Mouse (Mus musculus): ENCODE measurements around the gene Ubash3a. TPM values are rescaled to one million over a fixed set of nuclear protein-coding genes. Genes with fewer than 3 reads are reported as not detected.

Ubash3a gene
- total and polyA plus RNA-seq, 3 experiments, result 27.6 to 57.4 (median 30.2) TPM

GRCm38 (mm10) chr17:31267138-31267537 lies 59.5 kb downstream of the Ubash3a start:
- no peak overlapping the region for H3K27ac ChIP-seq (ENCODE audit: control insufficient read depth, low read depth, low read length)
- H3K4me1 ChIP-seq (ENCODE audit: control insufficient read depth in 1 of 2, insufficient read depth in 2 of 2, low read length in 2 of 2), result peaks cover 0 to 11% of the 10 kb centered on the region in 2 experiments; a peak in 2 of 4 replicates
- H3K9ac ChIP-seq (ENCODE audit: control insufficient read depth, low read depth, low read length, poor library complexity, severe bottlenecking), result no peak overlapping the region
- no peaks in the 10 kb centered on the region; a peak in 1 of 4 replicates for H3K27me3 ChIP-seq (ENCODE audit: control insufficient read depth in 1 of 2, insufficient read depth in 2 of 2, low read length in 2 of 2)
- H3K36me3 ChIP-seq (ENCODE audit: control insufficient read depth in 1 of 2, insufficient read depth in 2 of 2, low read length in 2 of 2), result no peaks in the 10 kb centered on the region; a peak in 1 of 4 replicates
- no peak for TF ChIP-seq CTCF (IDR thresholded peaks at IDR 0.05 in 2 of 3, conservative IDR thresholded peaks at IDR 0.05 in 1 of 3; ENCODE audit: control insufficient read depth in 1 of 3, insufficient read depth in 1 of 3, low read depth in 2 of 3, low read length in 3 of 3, poor library complexity in 1 of 3, severe bottlenecking in 1 of 3)
- TF ChIP-seq GATA1 (IDR thresholded peaks at IDR 0.05; ENCODE audit: low read depth, low read length), result no peak
- no peak for TF ChIP-seq RAD21 (IDR thresholded peaks at IDR 0.05; ENCODE audit: low read depth, low read length)
- TF ChIP-seq MAFK (IDR thresholded peaks at IDR 0.05; ENCODE audit: borderline replicate concordance, low read depth, low read length), result no peak
- TF ChIP-seq KAT2A (conservative IDR thresholded peaks at IDR 0.05; ENCODE audit: low read depth, low read length), result no peak
- TF ChIP-seq TAL1 (IDR thresholded peaks at IDR 0.05; ENCODE audit: low read length), result no peak
- no peak for TF ChIP-seq CHD1 (IDR thresholded peaks at IDR 0.05; ENCODE audit: low read depth, low read length)
- TF ChIP-seq MXI1 (IDR thresholded peaks at IDR 0.05; ENCODE audit: low read depth, low read length), result no peak
- no peak for TF ChIP-seq JUND (IDR thresholded peaks at IDR 0.05; ENCODE audit: low read depth, low read length)
- no peak for TF ChIP-seq EP300 (IDR thresholded peaks at IDR 0.05; ENCODE audit: low read depth in 1 of 2, low read length in 2 of 2)
- TF ChIP-seq HCFC1 (IDR thresholded peaks at IDR 0.05; ENCODE audit: low read depth, low read length), result no peak
- TF ChIP-seq MYC (IDR thresholded peaks at IDR 0.05; ENCODE audit: low read depth, low read length), result no peak
- no peak for TF ChIP-seq ZMIZ1 (IDR thresholded peaks at IDR 0.05; ENCODE audit: low read depth, low read length)
- no peak for TF ChIP-seq MAZ (IDR thresholded peaks at IDR 0.05; ENCODE audit: low read depth, low read length)
- H3K4me3 ChIP-seq (ENCODE audit: control insufficient read depth in 1 of 2, insufficient read depth in 1 of 2, low read depth in 2 of 2, low read length in 2 of 2), result no peak overlapping the region
- no peaks in the 10 kb centered on the region for H3K79me2 ChIP-seq (ENCODE audit: control insufficient read depth, insufficient read depth, low read length, poor library complexity)
- no peak for DNase-seq (ENCODE audit: low read depth, low spot score)
- H3K9me3 ChIP-seq (replicated peaks; ENCODE audit: insufficient read depth, low read length), result no peaks in the 10 kb centered on the region

- Histone ChIP-seq H3K9ac (ENCODE audit: control insufficient read depth, low read depth, low read length, poor library complexity, severe bottlenecking) (no peak overlapping the region), H3K27me3 (ENCODE audit: control insufficient read depth in 1 of 2, insufficient read depth in 2 of 2, low read length in 2 of 2) (no peaks in the 10 kb centered on the region; a peak in 1 of 4 replicates), H3K27ac (ENCODE audit: control insufficient read depth, low read depth, low read length) (no peak overlapping the region), H3K36me3 (ENCODE audit: control insufficient read depth in 1 of 2, insufficient read depth in 2 of 2, low read length in 2 of 2) (no peaks in the 10 kb centered on the region; a peak in 1 of 4 replicates), H3K9me3 (replicated peaks; ENCODE audit: insufficient read depth, low read length) (no peaks in the 10 kb centered on the region), H3K4me3 (ENCODE audit: control insufficient read depth in 1 of 2, insufficient read depth in 1 of 2, low read depth in 2 of 2, low read length in 2 of 2) (no peak overlapping the region), H3K79me2 (ENCODE audit: control insufficient read depth, insufficient read depth, low read length, poor library complexity) (no peaks in the 10 kb centered on the region), H3K4me1 (ENCODE audit: control insufficient read depth in 1 of 2, insufficient read depth in 2 of 2, low read length in 2 of 2) (peaks cover 0 to 11% of the 10 kb centered on the region in 2 experiments; a peak in 2 of 4 replicates)
- no peak for TF ChIP-seq ELF1 (IDR thresholded peaks at IDR 0.05; ENCODE audit: low read depth, low read length)
- TF ChIP-seq RAD21 (IDR thresholded peaks at IDR 0.05; ENCODE audit: low read depth, low read length), result no peak
- no peak for TF ChIP-seq USF2 (IDR thresholded peaks at IDR 0.05; ENCODE audit: borderline replicate concordance in 1 of 2, insufficient read depth in 1 of 2, low read depth in 1 of 2, low read length in 2 of 2)
- no peak for TF ChIP-seq BHLHE40 (IDR thresholded peaks at IDR 0.05; ENCODE audit: borderline replicate concordance, low read depth, low read length)
- no peak for TF ChIP-seq HCFC1 (IDR thresholded peaks at IDR 0.05; ENCODE audit: low read depth, low read length)
- TF ChIP-seq CHD2 (IDR thresholded peaks at IDR 0.05; ENCODE audit: low read length), result no peak
- TF ChIP-seq ZMIZ1 (IDR thresholded peaks at IDR 0.05; ENCODE audit: low read depth, low read length), result no peak
- TF ChIP-seq KAT2A (conservative IDR thresholded peaks at IDR 0.05; ENCODE audit: low read depth, low read length), result no peak
- TF ChIP-seq MYC (IDR thresholded peaks at IDR 0.05; ENCODE audit: low read depth, low read length), result no peak
- TF ChIP-seq NRF1 (IDR thresholded peaks at IDR 0.05; ENCODE audit: insufficient read depth, low read depth, low read length, poor library complexity, severe bottlenecking), result no peak
- no peak for TF ChIP-seq MAFK (IDR thresholded peaks at IDR 0.05; ENCODE audit: borderline replicate concordance, low read depth, low read length)
- TF ChIP-seq TCF12 (IDR thresholded peaks at IDR 0.05; ENCODE audit: low read depth, low read length), result no peak
- DNase-seq (ENCODE audit: low read depth, low spot score), result no peak
Observed at GRCm38 (mm10) chr17:31267603-31268002, 59.9 kb downstream of the Ubash3a start.
